Mouse (Mus musculus): Measurements from ENCODE around the gene Tbc1d4. TPM values are rescaled to one million over a fixed set of nuclear protein-coding genes. Genes with fewer than 3 reads are reported as not detected.
A peak's percentile ranks its signal among the peaks of the same experiment; 100 is the strongest.

Tbc1d4 gene
- polyA plus RNA-seq, 1 experiment = 3.6 TPM

DNA sequence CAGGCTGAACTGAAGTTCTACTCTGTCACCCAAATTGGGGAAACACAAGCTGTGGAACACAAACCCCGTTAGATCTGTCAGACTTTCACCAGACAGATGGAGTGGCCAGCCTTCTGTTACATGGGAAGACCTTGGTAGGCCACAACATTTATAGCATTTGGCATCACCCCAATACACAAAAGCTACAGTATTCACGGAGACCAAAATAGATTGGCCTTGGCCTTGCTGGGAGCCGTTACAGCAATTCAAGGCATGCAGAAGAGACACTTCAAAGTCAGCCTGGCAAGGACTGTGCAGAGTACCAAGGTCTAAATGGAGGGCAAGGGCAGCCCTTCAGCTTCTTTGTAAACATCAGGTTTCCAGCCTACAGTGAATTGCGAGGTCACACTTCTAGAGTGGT, 125.8 kb downstream of the Tbc1d4 start:
- Histone ChIP-seq H3K79me2 (ENCODE audit: control insufficient read depth, insufficient read depth) (no peaks in the 10 kb centered on the region), H3ac (ENCODE audit: control insufficient read depth, insufficient read length) (no peak overlapping the region), H3K27me3 (ENCODE audit: control insufficient read depth, insufficient read depth, insufficient read length) (no peaks in the 10 kb centered on the region), H3K4me3 (no peak overlapping the region), H3K4me2 (ENCODE audit: low read depth) (peak overlapping the region; percentile 26), H3K36me3 (ENCODE audit: control insufficient read depth, insufficient read depth) (no peaks in the 10 kb centered on the region)
- TF ChIP-seq CEBPB (IDR thresholded peaks at IDR 0.05; ENCODE audit: insufficient read depth, poor library complexity, severe bottlenecking) (no peak), MYOG (IDR thresholded peaks at IDR 0.05; ENCODE audit: control insufficient read depth in 1 of 3, insufficient read depth in 1 of 3, insufficient read length in 2 of 3, low read depth in 2 of 3) (no peak), REST (IDR thresholded peaks at IDR 0.05; ENCODE audit: insufficient read depth, insufficient read length) (no peak), MYOD1 (IDR thresholded peaks at IDR 0.05; ENCODE audit: control insufficient read depth in 1 of 3, insufficient read length in 2 of 3, low read depth in 2 of 3) (no peak), USF1 (IDR thresholded peaks at IDR 0.05; ENCODE audit: low read depth) (no peak), E2F4 (IDR thresholded peaks at IDR 0.05; ENCODE audit: insufficient read depth) (no peak), MAX (IDR thresholded peaks at IDR 0.05; ENCODE audit: low read depth) (no peak), POLR2A (IDR thresholded peaks at IDR 0.05; ENCODE audit: insufficient read length, low read depth) (no peak), POLR2AphosphoS2 (IDR thresholded peaks at IDR 0.05; ENCODE audit: insufficient read length, low read depth) (no peak), TCF3 (IDR thresholded peaks at IDR 0.05; ENCODE audit: insufficient read length, low read depth) (no peak), TCF12 (IDR thresholded peaks at IDR 0.05; ENCODE audit: insufficient read depth, poor library complexity, severe bottlenecking) (no peak), SRF (IDR thresholded peaks at IDR 0.05; ENCODE audit: control insufficient read depth, insufficient read length, low read depth) (no peak)

GRCm38 (mm10) chr14:101482270-101482669, 126.7 kb downstream of the Tbc1d4 start:
- no peak for TF ChIP-seq TCF12 (IDR thresholded peaks at IDR 0.05; ENCODE audit: insufficient read depth, poor library complexity, severe bottlenecking)
- TF ChIP-seq MYOD1 (IDR thresholded peaks at IDR 0.05; ENCODE audit: control insufficient read depth in 1 of 3, insufficient read length in 2 of 3, low read depth in 2 of 3) = no peak
- no peak for TF ChIP-seq TCF3 (IDR thresholded peaks at IDR 0.05; ENCODE audit: insufficient read length, low read depth)
- Histone ChIP-seq H3K79me2 (ENCODE audit: control insufficient read depth, insufficient read depth) (no peaks in the 10 kb centered on the region), H3K4me2 (ENCODE audit: low read depth) (no peak overlapping the region), H3K4me3 (no peak overlapping the region), H3K27me3 (ENCODE audit: control insufficient read depth, insufficient read depth, insufficient read length) (no peaks in the 10 kb centered on the region), H3ac (ENCODE audit: control insufficient read depth, insufficient read length) (no peak overlapping the region), H3K36me3 (ENCODE audit: control insufficient read depth, insufficient read depth) (no peaks in the 10 kb centered on the region)

GRCm38 (mm10) chr14:101481165-101481564, 127.8 kb downstream of the Tbc1d4 start:
- no peaks in the 10 kb centered on the region for H3K79me2 ChIP-seq (ENCODE audit: control insufficient read depth, insufficient read depth)
- no peak overlapping the region for H3K4me3 ChIP-seq
- H3K36me3 ChIP-seq (ENCODE audit: control insufficient read depth, insufficient read depth) = no peaks in the 10 kb centered on the region
- no peaks in the 10 kb centered on the region for H3K27me3 ChIP-seq (ENCODE audit: control insufficient read depth, insufficient read depth, insufficient read length)
- no peak overlapping the region for H3K4me2 ChIP-seq (ENCODE audit: low read depth)
- H3ac ChIP-seq (ENCODE audit: control insufficient read depth, insufficient read length) = no peak overlapping the region
- TF ChIP-seq USF1 (IDR thresholded peaks at IDR 0.05; ENCODE audit: low read depth) (no peak), E2F4 (IDR thresholded peaks at IDR 0.05; ENCODE audit: insufficient read depth) (no peak), CEBPB (IDR thresholded peaks at IDR 0.05; ENCODE audit: insufficient read depth, poor library complexity, severe bottlenecking) (no peak), POLR2A (IDR thresholded peaks at IDR 0.05; ENCODE audit: insufficient read length, low read depth) (no peak), MAX (IDR thresholded peaks at IDR 0.05; ENCODE audit: low read depth) (no peak), POLR2AphosphoS2 (IDR thresholded peaks at IDR 0.05; ENCODE audit: insufficient read length, low read depth) (no peak), REST (IDR thresholded peaks at IDR 0.05; ENCODE audit: insufficient read depth, insufficient read length) (no peak), MYOG (IDR thresholded peaks at IDR 0.05; ENCODE audit: control insufficient read depth in 1 of 3, insufficient read depth in 1 of 3, insufficient read length in 2 of 3, low read depth in 2 of 3) (no peak), TCF12 (IDR thresholded peaks at IDR 0.05; ENCODE audit: insufficient read depth, poor library complexity, severe bottlenecking) (no peak), TCF3 (IDR thresholded peaks at IDR 0.05; ENCODE audit: insufficient read length, low read depth) (no peak), MYOD1 (IDR thresholded peaks at IDR 0.05; ENCODE audit: control insufficient read depth in 1 of 3, insufficient read length in 2 of 3, low read depth in 2 of 3) (no peak), SRF (IDR thresholded peaks at IDR 0.05; ENCODE audit: control insufficient read depth, insufficient read length, low read depth) (no peak)

- H3K4me3 ChIP-seq = no peak overlapping the region
- no peaks in the 10 kb centered on the region for H3K79me2 ChIP-seq (ENCODE audit: control insufficient read depth, insufficient read depth)
- no peaks in the 10 kb centered on the region for H3K27me3 ChIP-seq (ENCODE audit: control insufficient read depth, insufficient read depth, insufficient read length)
- TF ChIP-seq POLR2AphosphoS2 (IDR thresholded peaks at IDR 0.05; ENCODE audit: insufficient read length, low read depth) = no peak
- TF ChIP-seq TCF3 (IDR thresholded peaks at IDR 0.05; ENCODE audit: insufficient read length, low read depth) = no peak
- TF ChIP-seq TCF12 (IDR thresholded peaks at IDR 0.05; ENCODE audit: insufficient read depth, poor library complexity, severe bottlenecking) = no peak
- no peak for TF ChIP-seq POLR2A (IDR thresholded peaks at IDR 0.05; ENCODE audit: insufficient read length, low read depth)
- no peak overlapping the region for H3K4me2 ChIP-seq (ENCODE audit: low read depth)
- no peak overlapping the region for H3ac ChIP-seq (ENCODE audit: control insufficient read depth, insufficient read length)
- H3K36me3 ChIP-seq (ENCODE audit: control insufficient read depth, insufficient read depth) = no peaks in the 10 kb centered on the region
Measured at GRCm38 (mm10) chr14:101480541-101480940, 128.4 kb downstream of the Tbc1d4 start.

DNA sequence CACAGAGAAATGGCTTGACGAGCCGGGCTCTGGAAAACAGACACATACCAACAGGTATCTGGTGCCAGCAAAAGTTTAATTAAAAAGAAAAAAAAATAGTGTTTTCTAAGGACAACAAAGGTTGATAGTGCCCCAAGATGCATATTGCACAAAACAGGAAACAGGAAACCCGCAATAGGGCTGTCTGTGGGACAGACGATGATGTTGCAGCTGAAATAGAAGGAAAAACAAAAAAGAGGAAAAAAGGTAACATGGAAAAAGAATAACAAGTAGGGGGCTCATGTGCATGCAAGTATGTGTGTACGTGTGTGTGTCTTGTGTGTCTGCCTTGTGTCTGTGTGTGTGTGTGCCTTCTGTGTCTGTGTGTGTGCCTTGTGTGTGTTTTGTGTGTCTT, 131.2 kb downstream of the Tbc1d4 start:
- Histone ChIP-seq H3K79me2 (ENCODE audit: control insufficient read depth, insufficient read depth) (no peaks in the 10 kb centered on the region), H3K36me3 (ENCODE audit: control insufficient read depth, insufficient read depth) (no peaks in the 10 kb centered on the region)
- TF ChIP-seq CEBPB (IDR thresholded peaks at IDR 0.05; ENCODE audit: insufficient read depth, poor library complexity, severe bottlenecking) (no peak), TCF3 (IDR thresholded peaks at IDR 0.05; ENCODE audit: insufficient read length, low read depth) (no peak), E2F4 (IDR thresholded peaks at IDR 0.05; ENCODE audit: insufficient read depth) (no peak), USF1 (IDR thresholded peaks at IDR 0.05; ENCODE audit: low read depth) (no peak), MYOD1 (IDR thresholded peaks at IDR 0.05; ENCODE audit: control insufficient read depth in 1 of 3, insufficient read length in 2 of 3, low read depth in 2 of 3) (no peak), SRF (IDR thresholded peaks at IDR 0.05; ENCODE audit: control insufficient read depth, insufficient read length, low read depth) (no peak), TCF12 (IDR thresholded peaks at IDR 0.05; ENCODE audit: insufficient read depth, poor library complexity, severe bottlenecking) (no peak)

More for the DNA sequence above, 131.2 kb downstream of the Tbc1d4 start:
- no peak overlapping the region for H3K4me2 ChIP-seq (ENCODE audit: low read depth)
- H3K27me3 ChIP-seq (ENCODE audit: control insufficient read depth, insufficient read depth, insufficient read length) = no peaks in the 10 kb centered on the region
- H3ac ChIP-seq (ENCODE audit: control insufficient read depth, insufficient read length) = no peak overlapping the region
- H3K4me3 ChIP-seq = no peak overlapping the region

Data from myocyte (in vitro differentiated cells).